Mouse (Mus musculus) midbrain, embryonic 13.5 days (tissue): ENCODE data around the gene Ubald1. TPM values are rescaled to one million over a fixed set of nuclear protein-coding genes. Genes with fewer than 3 reads are reported as not detected.

Source experiments
- ATAC-seq: fragments of 200-750 bp; cut with Nextera tagmentation; 2 replicates; pipeline ENCODE4 v1.8.0; 2017; ENCODE audit warnings: mild to moderate bottlenecking, moderate TSS enrichment, moderate library complexity
- H3K27ac ChIP-seq: fragments of 300-500 bp; sonication (generic); 2 replicates; pipeline ENCODE4 v1.5.1; 2015; ENCODE audit warnings: inconsistent platforms, mild to moderate bottlenecking, moderate library complexity
- H3K27me3 ChIP-seq: fragments of 300-500 bp; sonication (generic); 2 replicates; pipeline ENCODE4 v1.6.1; 2015; ENCODE audit warnings: mild to moderate bottlenecking, inconsistent platforms
- H3K36me3 ChIP-seq: fragments of 300-500 bp; sonication (generic); 2 replicates; pipeline ENCODE4 v1.6.1; 2015; ENCODE audit warnings: mild to moderate bottlenecking, inconsistent platforms
- H3K4me1 ChIP-seq: fragments of 300-500 bp; sonication (generic); replicated peaks from 2 replicates; pipeline ENCODE4 v1.6.1; 2015; ENCODE audit warnings: inconsistent platforms
- H3K4me2 ChIP-seq: fragments of 300-500 bp; sonication (generic); replicated peaks from 2 replicates; pipeline ENCODE4 v1.6.1; 2015; ENCODE audit warnings: moderate library complexity, mild to moderate bottlenecking, inconsistent platforms
- H3K4me3 ChIP-seq: fragments of 300-500 bp; sonication (generic); replicated peaks from 2 replicates; pipeline ENCODE4 v1.5.1; 2015; ENCODE audit warnings: mild to moderate bottlenecking, inconsistent platforms
- H3K9ac ChIP-seq: fragments of 300-500 bp; sonication (generic); replicated peaks from 2 replicates; pipeline ENCODE4 v1.6.1; 2015; ENCODE audit warnings: mild to moderate bottlenecking, inconsistent platforms
- H3K9me3 ChIP-seq: fragments of 300-500 bp; sonication (generic); 2 replicates; pipeline ENCODE4 v1.6.1; 2016; ENCODE audit warnings: mild to moderate bottlenecking, inconsistent platforms
- WGBS: fragments of 180-500 bp; shearing (Covaris S2); methylation state at CpG from one replicate; pipeline ENCODE4 v1.1.7; 2015; 5-methylcytosine and 5-hydroxymethylcytosine counted together
- polyA plus RNA-seq: library from polyadenylated mRNA; unstranded; fragments of >200 nt; fragmentation: Nextera tagmentation; extraction: Ambion mirVana; gene quantifications from 2 replicates; pipeline ENCODE4 v1.2.1, GENCODE M21; 2015

Gene Ubald1
- 45.8 and 46.2 TPM in 2 replicates for polyA plus RNA-seq

- Histone ChIP-seq H3K27ac (peak within 1 kb of the TSS; percentile 97), H3K4me2 (peak within 1 kb of the TSS; percentile 89), H3K4me3 (peak within 1 kb of the TSS; percentile 84), H3K9me3 (no peaks in the 10 kb centered on the region), H3K4me1 (peaks cover 46% of the 10 kb centered on the region), H3K36me3 (peaks cover 15% of the 10 kb centered on the region), H3K27me3 (no peaks in the 10 kb centered on the region), H3K9ac (peak within 1 kb of the TSS; percentile 86)
- WGBS = under 1% methylated on average over 48 of the region's 48 CpGs
- ATAC-seq = peak; percentile 82
Measured at GRCm38 (mm10) chr16:4880136-4880825, at the start of gene Ubald1. TSS of gene Ubald1 (minus strand) at chr16:4880315.

DNA sequence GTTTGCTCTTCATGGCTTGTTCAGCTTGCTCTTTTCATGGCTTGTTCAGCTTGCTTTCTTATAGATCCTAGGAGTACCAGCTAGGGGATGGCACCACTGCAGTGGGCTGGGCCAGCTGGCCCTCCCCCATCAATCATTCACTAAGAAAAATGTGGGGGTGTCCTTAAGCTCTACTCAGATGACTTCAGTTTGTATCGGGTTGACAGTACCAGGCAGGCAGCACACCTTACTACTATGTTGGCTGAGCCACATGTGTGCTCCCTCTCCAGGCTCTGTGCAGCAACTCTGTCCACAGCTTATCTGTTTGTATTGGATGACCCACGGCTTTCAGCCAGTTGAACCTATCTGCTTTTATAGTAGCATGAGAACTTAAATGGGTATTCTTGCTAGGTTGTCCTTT is 48.4 kb upstream of the Ubald1 start:
- H3K4me3 ChIP-seq = no peak overlapping the region
- H3K27ac ChIP-seq = no peak overlapping the region
- no peaks in the 10 kb centered on the region for H3K4me1 ChIP-seq
- peaks cover 99% of the 10 kb centered on the region for H3K36me3 ChIP-seq
- ATAC-seq = no peak
- 95% methylated on average over 2 of the region's 2 CpGs for WGBS
- no peak overlapping the region for H3K4me2 ChIP-seq
- H3K9ac ChIP-seq = no peak overlapping the region
- no peaks in the 10 kb centered on the region for H3K27me3 ChIP-seq
- H3K9me3 ChIP-seq = no peaks in the 10 kb centered on the region

DNA sequence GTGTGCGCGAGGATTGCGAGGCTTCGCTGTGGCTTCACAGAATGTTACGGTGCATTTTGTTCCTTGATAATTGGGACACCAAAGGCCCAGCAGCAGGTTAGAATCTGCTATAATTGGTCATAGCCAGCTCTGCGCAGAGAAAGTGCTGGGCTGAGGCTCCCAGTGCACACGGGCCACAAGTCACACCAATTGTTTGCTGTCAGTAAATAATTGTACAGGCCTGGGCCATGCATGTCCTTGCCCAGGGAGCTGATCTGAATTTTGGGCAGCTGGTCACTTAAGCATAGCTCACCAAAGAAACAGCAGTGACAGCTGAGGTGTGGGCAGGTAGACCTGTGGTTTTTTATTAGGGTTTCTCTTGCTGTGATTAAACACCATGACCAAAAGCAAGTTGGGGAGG is 47.9 kb upstream of the Ubald1 start:
- H3K9ac ChIP-seq = no peak overlapping the region
- no peaks in the 10 kb centered on the region for H3K4me1 ChIP-seq
- peaks cover 99% of the 10 kb centered on the region for H3K36me3 ChIP-seq
- no peak overlapping the region for H3K4me2 ChIP-seq
- H3K27me3 ChIP-seq = no peaks in the 10 kb centered on the region
- H3K27ac ChIP-seq = no peak overlapping the region
- WGBS = 97% methylated on average over 7 of the region's 7 CpGs
- no peak overlapping the region for H3K4me3 ChIP-seq
- no peak for ATAC-seq
- H3K9me3 ChIP-seq = no peaks in the 10 kb centered on the region

DNA sequence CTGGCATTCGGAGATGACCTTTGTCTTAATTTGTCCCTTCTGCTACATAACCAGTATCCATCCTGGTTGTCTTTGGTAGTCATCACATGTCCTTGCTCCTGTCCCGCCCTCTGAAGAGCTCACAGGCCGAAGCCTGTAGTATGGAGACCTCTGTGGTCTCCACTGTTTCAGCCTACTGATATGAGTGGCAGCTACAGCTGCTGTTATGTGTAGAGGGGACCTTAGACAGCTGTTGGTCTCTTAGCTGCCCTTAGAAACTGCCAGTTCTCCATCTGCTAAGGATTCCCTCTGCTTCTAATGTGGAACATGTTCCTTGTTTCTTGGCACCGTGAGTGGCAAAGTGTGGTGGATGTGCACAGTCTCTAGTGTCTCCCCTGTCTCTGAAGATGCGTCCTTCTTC is 43.9 kb upstream of the Ubald1 start:
- Histone ChIP-seq H3K27ac (no peak overlapping the region), H3K4me2 (no peak overlapping the region), H3K9me3 (no peaks in the 10 kb centered on the region), H3K4me1 (no peaks in the 10 kb centered on the region), H3K4me3 (no peak overlapping the region), H3K36me3 (peaks cover 90% of the 10 kb centered on the region), H3K27me3 (no peaks in the 10 kb centered on the region), H3K9ac (no peak overlapping the region)
- no peak for ATAC-seq
- 97% methylated on average over 5 of the region's 5 CpGs for WGBS

DNA sequence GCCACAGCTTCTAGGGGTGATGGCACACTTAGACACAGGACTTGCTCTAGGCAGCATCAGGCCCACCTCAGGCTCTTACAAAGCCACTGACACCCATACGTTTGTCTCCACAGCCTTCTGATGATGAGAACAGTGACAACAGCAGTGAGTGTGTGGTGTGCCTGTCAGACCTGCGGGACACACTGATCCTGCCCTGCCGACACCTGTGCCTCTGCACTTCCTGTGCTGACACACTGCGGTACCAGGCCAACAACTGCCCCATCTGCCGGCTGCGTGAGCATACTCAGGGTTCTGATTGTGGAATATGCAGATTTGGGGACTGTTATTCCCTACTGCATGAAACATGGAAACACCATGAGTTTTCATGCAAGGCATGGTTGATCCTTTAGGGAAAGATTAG is 42.4 kb upstream of the Ubald1 start:
- Histone ChIP-seq H3K4me2 (no peak overlapping the region), H3K9ac (no peak overlapping the region), H3K4me1 (no peaks in the 10 kb centered on the region), H3K27me3 (no peaks in the 10 kb centered on the region), H3K4me3 (no peak overlapping the region), H3K27ac (no peak overlapping the region), H3K36me3 (peaks cover 79% of the 10 kb centered on the region), H3K9me3 (no peaks in the 10 kb centered on the region)
- ATAC-seq = no peak
- WGBS = 94% methylated on average over 6 of the region's 6 CpGs

- no peak overlapping the region for H3K27ac ChIP-seq
- no peak for ATAC-seq
- no peaks in the 10 kb centered on the region for H3K4me1 ChIP-seq
- H3K4me3 ChIP-seq = no peak overlapping the region
- 87% methylated on average over 4 of the region's 4 CpGs for WGBS
- H3K27me3 ChIP-seq = no peaks in the 10 kb centered on the region
- no peaks in the 10 kb centered on the region for H3K9me3 ChIP-seq
- H3K4me2 ChIP-seq = no peak overlapping the region
- H3K36me3 ChIP-seq = peaks cover 77% of the 10 kb centered on the region
- no peak overlapping the region for H3K9ac ChIP-seq
Measured at GRCm38 (mm10) chr16:4920556-4920955, 40.4 kb upstream of the Ubald1 start.

DNA sequence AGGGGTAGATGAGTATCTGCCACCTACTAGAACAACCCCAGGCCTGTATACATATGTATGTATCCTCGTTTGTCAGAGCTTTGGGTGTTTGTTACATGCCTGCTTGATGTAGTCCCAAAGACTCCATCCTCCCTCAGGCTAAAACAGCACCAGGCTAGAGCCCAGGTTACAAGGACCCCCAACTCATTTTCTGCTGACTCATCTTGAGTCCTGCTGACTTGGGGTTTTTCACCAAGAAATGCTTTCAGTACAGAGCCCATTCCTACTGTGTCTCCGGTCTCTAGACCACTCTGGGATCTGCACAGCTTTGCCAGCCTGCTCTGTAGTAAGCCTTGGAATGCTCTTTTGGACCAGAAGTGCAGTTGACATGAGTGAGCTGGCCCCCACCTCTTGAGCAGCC is 36.5 kb upstream of the Ubald1 start:
- no peaks in the 10 kb centered on the region for H3K27me3 ChIP-seq
- H3K27ac ChIP-seq = no peak overlapping the region
- H3K9me3 ChIP-seq = no peaks in the 10 kb centered on the region
- H3K4me2 ChIP-seq = no peak overlapping the region
- H3K4me3 ChIP-seq = no peak overlapping the region
- ATAC-seq = no peak
- H3K4me1 ChIP-seq = no peaks in the 10 kb centered on the region
- WGBS = 92% methylated on average over 2 of the region's 2 CpGs
- peaks cover 62% of the 10 kb centered on the region for H3K36me3 ChIP-seq
- no peak overlapping the region for H3K9ac ChIP-seq

DNA sequence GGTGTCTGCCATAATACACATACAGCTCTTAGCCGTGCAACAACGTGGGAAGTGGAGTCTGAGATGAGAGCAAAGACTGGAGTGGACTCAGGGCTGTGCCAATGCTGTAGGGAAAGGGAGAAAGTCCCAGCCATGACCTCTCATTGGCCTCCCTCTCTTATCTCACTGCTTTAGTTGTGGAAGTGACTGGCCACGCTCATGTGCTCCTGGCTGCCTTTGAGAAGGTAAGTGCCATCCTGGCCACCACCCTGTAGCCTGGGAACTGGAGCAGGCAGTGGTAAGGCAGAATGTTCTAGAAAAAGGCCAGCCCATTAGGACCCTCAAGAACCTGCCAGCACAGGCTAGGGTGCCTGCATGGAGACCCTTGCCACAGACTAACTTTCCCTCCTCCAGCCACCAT is 35.8 kb upstream of the Ubald1 start:
- H3K36me3 ChIP-seq = peaks cover 64% of the 10 kb centered on the region
- H3K4me3 ChIP-seq = no peak overlapping the region
- no peak overlapping the region for H3K27ac ChIP-seq
- no peak for ATAC-seq
- H3K9ac ChIP-seq = no peak overlapping the region
- no peaks in the 10 kb centered on the region for H3K4me1 ChIP-seq
- H3K4me2 ChIP-seq = no peak overlapping the region
- H3K9me3 ChIP-seq = no peaks in the 10 kb centered on the region
- H3K27me3 ChIP-seq = no peaks in the 10 kb centered on the region
- WGBS = 98% methylated on average over 3 of the region's 3 CpGs

DNA sequence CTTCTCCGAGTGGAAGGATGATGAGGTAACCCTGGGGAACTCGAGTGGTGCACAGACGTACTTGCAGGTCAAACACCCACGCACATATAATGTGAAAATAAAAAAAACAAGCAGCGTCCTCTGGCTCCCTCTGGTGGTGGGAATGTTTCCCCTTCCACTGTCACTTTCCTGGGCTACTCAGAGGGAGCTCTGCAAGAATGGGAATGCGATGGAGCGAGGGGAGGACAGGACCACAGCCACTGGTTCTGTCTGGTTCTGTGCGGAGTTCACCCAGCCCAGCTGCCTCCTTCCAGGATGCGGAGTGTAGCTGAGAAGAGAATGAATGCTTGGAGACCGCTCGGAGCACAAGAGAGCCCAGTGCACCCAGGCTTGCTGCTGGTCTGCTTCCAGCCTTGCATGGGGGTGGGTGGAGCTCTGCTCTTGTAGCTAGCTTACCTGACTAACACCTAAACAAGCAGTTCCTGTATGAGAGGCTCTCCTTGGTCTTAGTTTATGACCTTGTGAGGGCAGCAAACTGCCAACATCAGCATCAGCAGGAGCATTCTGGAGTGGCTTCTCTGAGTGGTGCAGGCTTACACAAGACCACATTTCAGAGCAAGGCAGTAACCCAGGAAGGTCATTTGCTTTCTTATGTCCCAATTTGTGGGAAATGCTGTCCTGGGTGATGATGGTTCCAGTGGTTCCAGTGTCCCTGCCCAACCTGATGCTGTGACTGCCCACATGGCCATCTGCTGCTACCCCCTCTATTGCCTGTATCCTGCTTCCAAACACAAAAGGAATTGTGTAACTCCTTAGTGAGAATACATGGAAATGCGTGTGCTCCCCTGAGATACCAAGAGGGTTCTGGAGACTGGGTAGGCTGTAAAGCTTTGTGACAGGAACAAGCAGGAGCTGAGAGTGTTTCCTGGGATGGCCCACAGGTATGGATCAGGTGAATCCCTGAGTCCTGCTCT is 33.9 kb upstream of the Ubald1 start:
- 35% methylated on average over 12 of the region's 12 CpGs for WGBS
- no peaks in the 10 kb centered on the region for H3K9me3 ChIP-seq
- no peaks in the 10 kb centered on the region for H3K27me3 ChIP-seq
- no peak overlapping the region for H3K4me2 ChIP-seq
- peaks cover 70% of the 10 kb centered on the region for H3K36me3 ChIP-seq
- H3K4me1 ChIP-seq = no peaks in the 10 kb centered on the region
- no peak overlapping the region for H3K4me3 ChIP-seq
- H3K27ac ChIP-seq = peak overlapping the region; percentile 35; the same call in 1 of the 2 replicates
- ATAC-seq = peak; percentile 74
- H3K9ac ChIP-seq = no peak overlapping the region

DNA sequence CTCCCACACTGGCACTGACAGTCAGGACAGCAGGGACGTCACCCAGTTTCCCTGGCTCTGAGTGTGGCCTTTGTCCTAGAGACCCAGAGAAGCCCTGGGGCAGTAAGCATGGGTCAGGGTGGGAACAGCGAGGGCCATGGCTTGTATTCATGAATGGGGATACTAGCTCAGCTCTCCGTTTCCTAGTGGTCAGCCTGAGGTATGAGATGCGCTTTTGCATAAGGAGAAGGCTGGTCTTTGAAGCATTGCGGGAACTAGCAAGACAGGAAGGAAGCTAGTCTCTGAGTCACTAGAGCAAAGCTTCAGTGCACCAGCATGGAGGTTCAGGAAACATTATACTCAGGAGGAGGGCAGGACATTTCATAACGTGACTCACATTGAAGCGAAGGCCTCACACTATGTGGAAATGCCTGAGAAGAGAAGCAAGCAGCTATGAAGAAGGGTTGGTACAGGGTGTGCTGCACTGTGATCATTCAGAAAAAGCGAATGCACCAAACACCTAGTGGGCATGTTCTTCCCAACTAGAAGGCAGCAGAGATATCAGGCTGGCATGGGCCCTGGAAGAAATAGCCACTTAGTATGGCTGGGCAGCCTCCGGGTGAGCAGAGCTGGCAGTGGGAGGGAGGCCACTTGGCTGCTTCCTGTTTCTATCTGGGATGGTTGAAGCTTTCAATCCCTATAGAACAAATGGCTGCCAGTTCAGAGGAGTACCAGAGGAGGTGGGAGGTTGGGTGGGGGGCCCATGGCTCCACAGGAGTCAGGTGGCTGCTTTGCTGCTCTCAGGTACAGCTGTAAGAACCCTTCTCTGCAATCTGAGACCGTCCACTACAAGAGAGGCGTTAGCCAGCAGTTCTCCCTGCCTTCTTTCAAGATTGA is 33.0 kb upstream of the Ubald1 start:
- peak; percentile 7; the same call in 1 of the 2 replicates for ATAC-seq
- Histone ChIP-seq H3K9me3 (no peaks in the 10 kb centered on the region), H3K27me3 (no peaks in the 10 kb centered on the region), H3K27ac (peak overlapping the region; percentile 35; the same call in 1 of the 2 replicates), H3K9ac (no peak overlapping the region), H3K4me2 (no peak overlapping the region), H3K4me1 (no peaks in the 10 kb centered on the region), H3K4me3 (no peak overlapping the region), H3K36me3 (peaks cover 71% of the 10 kb centered on the region)
- 80% methylated on average over 11 of the region's 11 CpGs for whole genome bisulfite sequencing

GRCm38 (mm10) chr16:4912074-4912648 is 32.0 kb upstream of the Ubald1 start:
- H3K9ac ChIP-seq = no peak overlapping the region
- 84% methylated on average over 10 of the region's 10 CpGs for WGBS
- no peaks in the 10 kb centered on the region for H3K4me1 ChIP-seq
- H3K27ac ChIP-seq = no peak overlapping the region
- H3K36me3 ChIP-seq = peaks cover 70% of the 10 kb centered on the region
- no peaks in the 10 kb centered on the region for H3K27me3 ChIP-seq
- no peak for ATAC-seq
- H3K4me3 ChIP-seq = no peak overlapping the region
- H3K9me3 ChIP-seq = no peaks in the 10 kb centered on the region
- H3K4me2 ChIP-seq = no peak overlapping the region
